Mouse (Mus musculus): ENCODE results near the gene Clip4.

Gene Clip4

DNA sequence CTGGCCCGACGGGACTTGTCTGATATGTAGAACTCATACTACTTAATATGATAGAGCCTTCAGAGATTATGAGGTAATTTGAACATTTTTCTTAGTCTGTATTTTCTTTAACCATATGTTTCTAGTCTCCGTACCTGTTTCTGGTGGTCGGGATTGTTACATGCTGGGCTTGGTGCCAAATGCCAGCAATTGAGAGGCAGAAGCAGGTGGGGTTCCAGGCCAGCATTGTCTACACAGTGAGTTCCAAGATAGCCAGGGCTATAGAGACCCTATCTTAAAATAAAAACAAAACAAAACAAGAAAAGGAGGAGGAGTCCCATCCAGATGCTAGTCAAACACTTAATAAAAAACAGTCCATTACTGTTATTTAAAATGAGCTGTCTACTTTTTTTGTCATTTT, 23.3 kb downstream of the Clip4 start:
- DNase-seq (ENCODE audit: low spot score): no peak

DNA sequence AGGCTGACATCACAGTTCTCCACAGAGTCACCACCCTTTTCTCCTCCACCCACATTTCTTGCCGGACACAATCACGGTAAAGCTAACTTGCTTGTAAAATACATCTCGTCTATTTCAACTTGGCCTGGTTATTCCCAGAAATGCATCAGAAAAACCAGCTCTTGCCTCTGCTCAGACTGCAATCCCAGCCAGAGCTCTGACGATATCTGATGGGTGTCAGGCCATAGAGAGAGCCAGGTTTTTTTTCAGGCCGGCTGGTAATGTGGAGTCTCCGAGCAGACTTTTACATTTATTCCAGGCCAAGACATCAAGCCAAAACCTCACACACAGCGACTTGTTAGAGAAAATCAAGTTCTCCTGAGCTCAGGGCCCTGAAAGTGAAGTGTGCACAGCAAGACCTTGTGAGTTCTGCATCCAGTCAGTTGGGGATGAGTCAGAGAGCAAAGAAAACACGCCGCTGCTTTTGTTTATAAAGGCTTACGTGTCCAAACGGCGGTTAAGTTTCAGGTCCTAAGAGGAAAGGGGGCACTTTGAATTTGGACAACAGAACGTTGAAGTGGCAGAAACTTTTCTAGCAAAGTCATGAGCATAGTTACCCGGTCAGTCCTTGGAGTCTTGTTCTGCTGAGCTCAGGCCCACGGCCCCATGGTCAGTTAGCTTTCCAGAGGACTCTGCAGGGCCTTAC, 27.4 kb downstream of the Clip4 start:
- DNase-seq (ENCODE audit: low spot score): peak; percentile 4

DNA sequence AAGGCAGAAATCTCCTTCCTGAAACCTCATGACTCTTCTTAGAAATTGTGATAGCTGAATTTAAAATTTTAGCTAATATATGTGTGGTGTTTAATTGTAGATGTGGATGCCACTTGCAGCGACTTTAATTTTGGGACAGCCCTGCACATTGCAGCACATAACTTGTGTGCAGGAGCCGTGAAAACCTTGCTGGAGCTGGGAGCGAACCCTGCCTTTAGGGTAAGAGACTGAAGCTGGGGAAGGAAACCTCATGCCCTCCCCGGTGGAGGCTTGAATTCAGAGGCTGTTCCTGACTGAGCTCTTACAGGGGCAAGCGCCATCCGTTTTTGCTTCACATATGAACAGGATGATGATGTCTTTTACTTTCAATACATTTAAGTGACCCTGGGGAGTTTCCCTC, 35.2 kb downstream of the Clip4 start:
- DNase-seq (ENCODE audit: low spot score): no peak

DNA sequence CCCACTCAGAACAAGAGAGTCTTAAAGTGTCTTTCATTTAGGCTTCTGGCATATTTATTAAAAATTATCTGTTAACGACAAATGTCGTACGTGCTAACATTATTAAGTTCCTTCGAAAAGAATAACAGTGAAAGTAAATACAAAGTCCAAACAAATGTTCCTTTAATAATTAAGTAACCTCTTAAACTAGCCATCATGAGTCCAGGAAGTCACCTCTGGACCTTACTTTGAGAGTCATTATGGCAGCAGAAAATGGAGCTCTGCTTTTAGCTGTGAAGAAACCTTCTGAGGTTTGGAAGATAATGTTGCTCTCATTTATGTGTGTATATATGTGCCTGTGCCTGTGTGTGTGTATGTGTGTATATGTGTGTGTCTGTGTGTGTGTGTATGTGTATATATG, 35.6 kb downstream of the Clip4 start:
- no peak for DNase-seq (ENCODE audit: low spot score)

DNA sequence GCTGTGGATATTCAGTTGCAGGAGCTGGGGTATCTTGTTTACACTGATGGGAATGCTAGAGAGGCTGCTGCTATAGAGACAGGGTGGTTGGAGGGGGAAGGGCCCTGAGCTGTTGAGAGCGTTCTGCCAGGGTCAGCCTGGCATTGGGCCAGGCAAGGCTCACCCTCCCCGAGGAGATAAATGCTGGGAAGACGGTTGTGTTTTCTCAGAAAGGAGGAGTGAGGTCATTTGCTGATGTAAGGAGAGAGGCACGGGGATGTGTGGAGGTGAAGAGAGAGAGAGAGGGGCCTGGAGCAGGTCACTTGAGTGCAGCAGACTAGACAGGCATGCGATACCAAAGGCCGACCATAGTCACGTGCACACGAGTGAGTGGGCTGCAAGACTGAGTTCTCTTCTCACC, 42.8 kb downstream of the Clip4 start:
- DNase-seq (ENCODE audit: low spot score): no peak

DNA sequence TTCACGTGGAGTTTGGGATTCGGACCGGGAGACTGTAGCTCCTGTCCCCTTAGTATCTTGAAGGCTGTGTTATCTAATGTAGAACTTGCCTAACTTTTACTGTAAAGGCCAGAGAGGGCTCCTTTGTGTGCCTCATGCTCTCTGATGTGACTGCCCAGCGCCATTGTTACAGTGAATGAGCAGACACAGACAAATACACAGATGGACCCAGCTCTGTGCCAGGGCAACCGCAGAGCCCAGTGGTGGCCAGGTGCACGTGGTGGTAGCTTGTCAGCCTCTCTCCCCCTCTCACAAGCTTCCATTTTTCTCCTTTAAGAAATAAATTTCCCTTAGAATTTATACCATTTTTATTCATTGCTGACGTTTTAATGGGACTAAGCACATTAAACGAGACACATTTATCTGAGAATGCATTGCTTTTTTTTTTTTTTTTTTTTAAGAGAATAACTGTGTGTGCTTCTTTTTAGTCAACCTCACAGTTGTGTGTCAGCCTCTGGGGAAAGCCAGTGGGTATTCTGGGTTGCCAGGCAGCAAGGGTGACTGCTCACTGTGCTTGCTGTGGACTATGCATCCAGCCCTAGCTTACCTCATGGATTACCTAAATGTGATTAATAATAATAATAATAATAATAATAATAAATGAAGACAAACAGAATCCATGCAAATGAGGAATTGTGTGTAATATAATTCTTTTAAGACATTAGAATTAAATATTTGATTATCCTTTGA, 48.0 kb downstream of the Clip4 start:
- DNase-seq (ENCODE audit: low spot score): no peak

DNA sequence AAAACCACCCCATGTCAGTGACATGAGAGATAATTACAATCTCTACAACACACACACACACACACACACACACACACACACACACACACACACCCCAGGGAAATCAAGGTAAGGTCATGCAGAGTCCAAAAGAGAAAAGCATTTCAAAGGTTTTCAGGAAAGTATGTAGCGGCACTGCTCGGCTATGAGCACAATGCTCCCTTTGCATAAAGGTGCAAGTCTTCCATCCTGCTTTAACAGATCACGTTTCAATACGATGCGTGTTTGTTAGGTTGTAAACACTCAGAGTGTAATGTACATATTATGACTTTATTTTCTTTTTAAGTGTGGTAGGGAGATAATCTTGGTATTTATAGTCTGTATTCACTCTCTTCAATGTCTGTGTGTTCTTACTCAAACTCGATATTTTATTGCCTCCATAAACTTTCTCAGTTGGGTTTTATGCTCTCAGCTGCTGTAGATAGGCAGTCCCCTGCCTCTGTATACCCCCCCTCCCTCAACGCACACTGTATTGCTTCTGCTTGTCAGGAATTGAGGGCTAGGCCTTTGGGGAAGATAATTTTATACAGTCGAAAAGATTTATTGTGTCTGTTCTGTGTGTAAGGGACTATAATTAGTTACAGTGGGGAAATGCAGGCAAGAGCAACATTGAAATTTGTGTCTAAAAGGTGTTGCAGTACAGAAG, 55.5 kb downstream of the Clip4 start:
- DNase-seq (ENCODE audit: low spot score): no peak

DNA sequence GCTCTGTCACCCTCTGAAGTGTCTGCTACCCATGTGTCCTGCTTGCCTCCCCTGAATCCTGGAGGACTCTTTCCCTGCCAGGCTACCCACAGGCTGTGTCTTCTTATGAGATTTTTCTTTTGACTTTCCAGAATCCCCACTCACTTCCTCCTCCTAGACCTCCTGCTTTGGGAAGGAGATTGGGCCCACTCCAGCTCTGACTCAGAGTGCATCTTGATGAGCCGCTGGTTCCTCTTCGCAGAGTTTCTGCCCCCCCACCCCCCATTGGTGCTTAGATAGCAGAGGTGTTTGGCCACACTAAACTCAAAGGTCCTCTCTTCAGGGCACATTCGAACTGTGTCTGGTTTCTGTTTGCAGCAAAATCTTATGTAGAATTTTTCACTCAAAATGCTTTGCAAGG, 58.3 kb downstream of the Clip4 start:
- no peak for DNase-seq (ENCODE audit: low spot score)

DNA sequence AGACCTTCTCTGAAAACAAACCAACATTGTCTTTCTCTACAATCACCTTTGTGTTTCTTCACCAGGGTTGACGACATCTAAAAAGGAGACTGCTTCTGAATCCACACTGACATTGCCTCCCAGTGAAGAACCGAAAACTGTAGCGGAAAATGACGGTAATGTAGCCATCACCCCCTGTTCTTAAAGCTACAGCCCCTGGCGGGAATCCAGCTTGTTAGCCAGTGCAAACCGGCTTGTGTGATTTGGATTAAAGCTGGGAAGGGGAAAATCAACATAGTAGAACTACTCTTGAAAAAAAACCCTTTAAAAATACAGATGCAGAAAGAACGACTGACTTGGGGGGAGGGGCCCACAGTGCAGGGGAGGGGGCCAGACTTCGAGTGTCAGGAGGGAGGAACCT, 59.4 kb downstream of the Clip4 start:
- DNase-seq (ENCODE audit: low spot score): no peak

DNA sequence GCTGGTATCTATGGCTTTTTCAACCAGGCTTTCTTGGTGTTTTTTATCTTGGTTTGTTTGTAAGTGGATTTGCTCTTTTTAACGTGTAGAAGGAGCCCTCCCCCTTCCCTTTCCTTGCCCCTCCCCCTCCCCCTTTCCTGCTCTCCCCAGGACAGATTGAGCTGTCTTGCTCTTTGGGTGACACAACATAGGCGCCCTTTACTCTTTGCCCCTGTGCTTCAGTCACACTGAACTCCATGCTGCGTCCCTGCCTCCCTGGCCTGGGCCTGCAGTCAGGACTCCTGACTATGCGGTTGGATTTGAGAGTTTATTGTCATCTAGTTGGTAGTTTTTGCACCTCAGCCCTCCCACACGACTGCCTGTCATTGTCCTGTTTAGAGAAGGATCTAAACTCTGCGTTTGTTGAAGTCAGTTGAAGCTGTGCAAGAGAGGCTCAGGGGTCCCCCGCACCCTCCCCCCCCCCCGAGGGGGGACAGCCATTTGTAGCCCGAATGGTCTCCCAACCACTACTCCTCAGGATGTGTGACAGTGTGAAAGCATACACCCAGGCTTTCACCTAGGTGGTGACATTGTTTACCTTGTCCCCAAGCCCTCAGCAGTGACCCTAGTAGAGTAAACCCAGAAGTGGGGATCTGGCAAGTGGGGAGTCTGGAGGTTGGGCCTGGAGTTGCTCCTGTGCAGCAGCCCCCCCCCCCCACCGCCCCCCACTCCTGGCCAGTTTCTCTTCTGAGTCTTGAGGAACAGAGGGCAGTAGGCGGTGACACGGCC, 60.6 kb downstream of the Clip4 start:
- DNase-seq (ENCODE audit: low spot score): no peak

DNA sequence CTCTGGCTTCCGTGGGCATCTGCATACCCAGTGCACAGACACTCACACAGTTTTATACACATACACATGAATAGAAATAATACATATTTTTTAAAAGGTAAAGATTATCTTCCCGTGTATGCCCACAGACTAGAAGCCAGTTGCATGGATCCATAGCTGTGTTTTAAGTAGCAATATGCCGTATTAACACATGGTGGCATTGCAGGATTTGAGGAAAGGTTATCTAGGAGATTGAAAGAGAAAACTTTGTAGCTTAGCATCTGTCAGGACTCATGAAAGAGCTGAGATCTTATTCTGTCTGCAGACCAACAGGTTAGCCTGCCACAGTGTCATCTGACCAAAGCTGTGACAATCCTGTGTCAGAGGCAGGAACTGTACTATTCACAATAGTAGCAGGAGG, 63.7 kb downstream of the Clip4 start:
- DNase-seq (ENCODE audit: low spot score): no peak

DNA sequence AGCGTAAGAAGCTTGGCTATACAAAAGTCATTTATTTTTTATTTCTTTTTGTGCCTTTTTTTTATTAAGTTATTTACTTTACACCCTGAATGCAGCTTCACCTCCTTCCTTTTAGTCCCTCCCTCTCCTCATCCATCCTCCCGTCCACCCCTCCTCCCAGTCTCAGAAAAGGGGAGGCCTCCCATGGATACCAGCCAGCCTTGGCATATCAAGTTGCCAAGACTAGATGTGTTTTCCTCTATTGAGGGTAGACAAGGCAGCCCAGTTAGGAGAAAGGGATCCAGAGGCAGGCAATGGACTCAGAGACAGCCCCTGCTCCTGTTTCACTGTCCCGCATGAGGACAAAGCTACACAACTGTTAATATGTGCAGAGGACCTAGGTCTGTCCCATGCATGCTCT, 93.9 kb downstream of the Clip4 start:
- DNase-seq (ENCODE audit: low spot score): no peak

DNA sequence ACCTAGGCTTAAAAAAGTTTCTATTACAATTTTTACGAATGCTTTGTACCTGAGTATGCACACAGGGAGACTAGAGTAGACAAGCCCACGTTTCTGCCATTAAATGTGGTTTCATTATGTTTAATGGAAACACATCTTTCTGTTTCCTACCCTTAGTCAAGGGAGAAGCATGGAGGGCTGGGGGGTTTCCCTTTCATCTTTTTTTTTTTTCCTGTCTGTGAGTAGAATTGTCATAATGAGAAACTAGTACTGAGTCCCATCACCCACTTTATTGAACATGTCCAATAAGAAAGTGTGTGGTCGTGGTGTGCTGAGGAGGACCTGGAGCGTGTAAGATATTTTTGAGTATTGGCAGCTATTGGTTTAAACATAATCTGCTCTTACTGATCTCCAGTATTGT, 94.6 kb downstream of the Clip4 start:
- no peak for DNase-seq (ENCODE audit: low spot score)

DNA sequence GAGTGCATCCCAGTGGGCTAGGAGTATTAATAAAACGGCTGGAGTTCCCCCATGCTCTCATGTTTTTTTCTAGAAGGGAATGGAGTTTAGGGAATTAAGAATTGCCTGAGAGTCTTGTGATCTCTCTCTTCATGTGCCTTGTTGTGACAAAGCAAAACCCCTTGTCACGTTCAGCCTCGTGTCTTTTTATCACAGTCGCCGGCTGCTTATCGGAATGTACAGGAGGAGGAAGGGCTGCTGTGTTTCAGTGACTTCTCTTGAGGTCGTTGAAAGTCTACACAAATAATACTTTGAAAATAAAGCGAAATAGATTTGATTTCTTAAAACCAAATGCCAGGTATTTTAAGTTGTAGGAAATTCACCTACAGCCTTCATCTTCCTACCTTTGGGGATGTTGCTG, 95.8 kb downstream of the Clip4 start:
- no peak for DNase-seq (ENCODE audit: low spot score)

DNA sequence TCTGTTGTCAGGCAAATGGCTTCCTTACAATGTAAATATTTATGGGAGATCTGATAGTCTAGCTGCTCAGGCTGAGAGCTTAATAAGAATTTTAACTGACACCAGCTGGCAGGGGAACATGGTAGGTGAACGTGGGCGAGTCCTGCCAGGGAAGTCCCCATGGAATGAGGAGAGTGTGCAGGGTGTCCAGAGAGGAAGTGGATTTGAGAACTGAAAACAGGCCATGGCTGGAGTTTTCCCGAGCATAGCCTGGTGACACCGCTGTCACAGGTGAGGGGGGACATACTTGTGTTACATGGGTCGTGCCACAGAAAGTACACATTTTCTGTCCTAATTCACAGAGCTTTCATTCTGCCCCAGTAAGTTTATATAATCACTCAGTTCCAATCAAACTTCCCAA, 97.2 kb downstream of the Clip4 start:
- DNase-seq (ENCODE audit: low spot score): no peak

DNA sequence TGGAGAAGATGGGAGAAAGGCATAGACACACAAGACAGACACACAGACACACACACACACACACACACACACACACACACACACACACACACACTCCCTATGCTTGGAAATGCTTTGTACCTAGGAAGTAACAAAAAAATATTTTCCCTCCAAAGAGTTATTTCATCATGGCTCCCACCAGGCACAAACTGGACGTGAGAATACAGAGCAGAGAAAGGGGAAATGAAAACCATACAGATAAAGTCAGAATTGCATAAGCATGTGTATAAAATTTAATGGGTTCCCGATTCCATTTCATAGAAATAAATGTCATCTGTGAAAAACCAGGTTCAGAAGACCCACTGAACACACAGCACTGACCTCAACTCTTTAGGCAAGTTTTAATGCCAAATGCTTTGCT, 99.6 kb downstream of the Clip4 start:
- DNase-seq (ENCODE audit: low spot score): no peak

DNA sequence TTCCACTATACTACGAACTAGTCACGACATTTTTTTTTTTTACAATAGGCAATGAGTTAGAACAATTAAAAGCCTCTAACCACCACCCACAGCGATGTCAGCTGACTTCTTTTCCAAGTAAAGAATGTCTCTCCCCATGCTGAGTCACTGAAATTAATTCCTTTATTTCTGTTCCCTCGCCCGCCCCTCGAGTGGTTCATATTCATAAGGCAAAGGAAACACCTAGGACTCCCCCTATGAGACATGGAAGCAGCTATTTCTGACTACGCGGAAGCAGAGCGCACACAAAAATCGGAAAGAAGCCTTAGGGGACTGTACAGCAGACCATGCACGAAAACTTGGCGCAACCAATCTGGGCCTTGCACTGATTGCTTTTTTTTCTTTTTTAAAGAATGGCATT, 100.6 kb downstream of the Clip4 start:
- no peak for DNase-seq (ENCODE audit: low spot score)

DNA sequence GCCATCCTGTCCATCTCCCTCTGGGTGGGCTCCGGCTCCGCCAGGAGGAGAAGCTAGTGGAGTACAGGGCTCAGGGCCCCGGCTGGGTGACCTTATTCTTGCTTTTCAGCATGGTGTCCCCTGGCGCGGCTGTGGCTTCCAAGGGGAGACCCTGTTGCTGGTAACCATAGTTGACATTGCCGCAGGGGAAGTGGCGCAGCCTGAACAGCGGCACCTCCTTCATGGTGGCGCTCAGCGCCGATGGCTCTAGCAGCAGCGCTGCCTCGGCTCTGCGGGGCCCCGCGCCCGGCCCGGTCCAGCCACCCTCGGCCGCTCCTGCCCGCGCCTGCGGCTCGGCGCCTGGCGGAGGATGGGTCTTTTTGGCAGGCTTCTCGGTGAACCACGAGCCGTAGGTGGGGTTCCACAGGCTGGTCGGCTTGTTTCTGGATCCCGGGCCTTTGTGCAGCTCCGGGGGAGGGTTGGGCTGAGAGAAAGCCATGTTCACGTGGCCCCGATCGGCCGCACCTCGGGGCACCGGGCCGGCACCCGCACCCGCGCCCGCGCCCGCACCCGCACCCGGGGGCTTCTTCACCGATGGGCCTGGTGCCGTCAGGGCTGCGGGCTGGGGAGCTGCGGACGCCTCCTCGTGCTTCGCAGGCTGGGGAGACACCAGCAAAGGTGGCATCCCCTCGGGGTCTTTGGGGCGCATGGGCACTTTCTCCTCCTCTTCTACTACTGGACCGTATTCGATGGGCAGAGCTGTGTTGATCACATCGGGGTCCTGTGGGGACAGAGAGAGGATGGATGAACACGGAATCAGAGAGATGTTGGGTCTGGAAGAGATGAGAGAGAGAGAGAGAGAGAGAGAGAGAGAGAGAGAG, 101.3 kb downstream of the Clip4 start:
- DNase-seq (ENCODE audit: low spot score): peak; percentile 9

DNA sequence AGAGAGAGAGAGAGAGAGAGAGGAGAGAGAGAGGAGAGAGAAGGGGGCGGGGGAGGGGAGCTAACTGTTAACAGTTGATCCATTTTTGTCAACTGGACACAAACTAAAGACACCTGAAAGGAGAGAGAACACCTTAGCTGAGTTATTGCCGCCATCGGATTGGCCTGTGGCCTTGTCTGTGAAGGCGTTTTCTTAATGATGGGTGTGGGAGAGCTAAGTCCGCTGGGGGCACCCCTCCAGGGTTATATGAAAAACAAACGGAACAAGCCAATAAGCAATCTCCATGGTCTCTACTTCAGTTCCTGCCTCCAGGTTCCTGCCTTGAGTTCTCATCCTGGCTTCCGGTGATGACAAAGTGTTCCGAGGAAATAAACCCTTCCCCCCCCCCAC, 102.0 kb downstream of the Clip4 start:
- no peak for DNase-seq (ENCODE audit: low spot score)

DNA sequence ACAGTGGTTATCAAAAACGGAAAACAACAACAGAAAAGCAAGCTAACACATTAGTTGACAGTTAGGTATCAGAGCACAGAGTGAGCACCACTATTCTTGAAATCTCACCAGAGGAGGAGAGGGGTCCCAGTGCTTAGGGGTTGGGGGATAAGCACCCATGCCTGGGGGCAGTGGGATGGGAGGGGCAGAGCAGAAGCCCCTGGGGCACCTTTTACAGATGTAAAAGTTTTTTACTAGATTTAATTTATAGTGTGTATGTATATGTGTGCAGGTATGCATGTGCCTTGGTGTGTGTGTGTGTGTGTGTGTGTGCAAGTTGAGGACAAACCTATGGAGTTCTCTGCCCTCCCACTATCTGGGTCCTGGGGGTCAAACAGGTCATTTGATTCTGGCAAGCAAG, 102.4 kb downstream of the Clip4 start:
- DNase-seq (ENCODE audit: low spot score): no peak

DNA sequence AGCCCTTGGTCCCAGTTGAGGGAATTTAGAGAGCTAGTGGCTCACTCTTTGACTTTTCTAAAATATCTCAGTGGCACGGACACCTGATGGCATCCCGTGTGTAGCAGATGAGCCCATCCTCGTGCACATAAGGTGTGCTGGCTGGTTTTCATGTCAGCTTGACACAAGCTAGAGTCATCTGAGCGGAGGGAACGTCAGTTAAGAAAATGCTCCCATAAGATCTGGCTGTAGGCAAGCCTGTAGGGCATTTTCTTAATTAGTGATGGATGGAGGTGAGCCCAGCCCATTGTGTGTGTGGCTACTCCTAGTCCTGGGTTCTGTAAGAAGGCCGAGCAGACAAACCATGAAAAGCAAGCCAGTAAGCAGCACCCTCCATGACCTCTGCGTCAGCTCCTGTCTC, 103.7 kb downstream of the Clip4 start:
- DNase-seq (ENCODE audit: low spot score): no peak

DNA sequence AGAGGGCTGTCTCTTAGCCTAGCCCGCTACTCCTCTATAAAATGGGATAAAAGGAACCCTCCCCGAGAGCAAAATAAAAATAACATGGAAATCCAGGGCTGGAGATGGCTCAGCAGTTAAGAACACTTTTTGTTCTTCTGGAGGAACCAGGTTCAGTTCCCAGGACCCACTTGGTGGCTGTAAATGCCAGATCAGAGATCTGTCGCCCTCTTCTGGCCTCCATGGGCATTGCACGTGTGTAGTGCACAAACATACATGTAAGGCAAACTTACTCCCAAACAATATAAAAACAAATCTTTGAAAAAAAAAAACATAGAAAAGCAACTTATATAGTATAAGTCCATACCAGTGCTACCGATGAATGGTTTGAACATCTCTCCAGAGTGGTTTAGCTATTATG, 104.7 kb downstream of the Clip4 start:
- peak; percentile 21 for DNase-seq (ENCODE audit: low spot score)

All from urinary bladder, postnatal 25 days (tissue).